Mouse (Mus musculus) heart, adult 10 weeks (tissue): Measurements from ENCODE around the gene Olfr365. TPM values are rescaled to one million over a fixed set of nuclear protein-coding genes. Genes with fewer than 3 reads are reported as not detected.

Experiments
- polyA plus RNA-seq: library from polyadenylated mRNA; stranded (reverse); fragments of 350-450 nt; fragmentation: Illumina TruSeq; extraction: RNeasy Lipid Tissue Mini Kit (QIAGEN cat#74804); gene quantifications from one replicate; pipeline ENCODE4 v1.2.3, GENCODE M21; 2014; ENCODE audit warnings: low read depth, low replicate concordance

Gene Olfr365
- polyA plus RNA-seq = not detected

GRCm38 (mm10) chr2:37187898-37188297 lies at the start of gene Olfr365:
TSS of gene Olfr365 (plus strand) at chr2:37188198.

GRCm38 (mm10) chr2:37139022-37139421 lies 49.0 kb upstream of the Olfr365 start, which contains the start of gene Olfr364-ps1:
TSS of gene Olfr364-ps1 (plus strand) at chr2:37139322.

GRCm38 (mm10) chr2:37211274-37211673 lies 23.3 kb downstream of the Olfr365 start, which contains the start of gene Olfr366:
TSS of gene Olfr366 (plus strand) at chr2:37211574.

Other genes starting within 250 kb of the Olfr365 start
- gene Olfr357, start 194.4 kb upstream of the Olfr365 start, polyA plus RNA-seq = not detected
- gene Olfr358, start 178.9 kb upstream of the Olfr365 start, polyA plus RNA-seq = not detected
- not detected for gene Olfr360, start 122.5 kb upstream of the Olfr365 start, polyA plus RNA-seq
- not detected for gene Olfr361, start 98.9 kb upstream of the Olfr365 start, polyA plus RNA-seq
- not detected for gene Olfr362, start 70.3 kb upstream of the Olfr365 start, polyA plus RNA-seq
- gene Olfr364-ps1, start 48.9 kb upstream of the Olfr365 start, polyA plus RNA-seq = not detected
- gene Olfr366, start 23.4 kb downstream of the Olfr365 start, polyA plus RNA-seq = not detected
- gene Olfr368, start 138.3 kb downstream of the Olfr365 start, polyA plus RNA-seq = not detected
- gene Pdcl, start 171.1 kb downstream of the Olfr365 start, polyA plus RNA-seq = 21.4 TPM
- gene Rc3h2, start 234.7 kb downstream of the Olfr365 start, polyA plus RNA-seq = 9.3 TPM